Mouse (Mus musculus) erythroid progenitor cell, adult 5-6 weeks (primary cell): ENCODE results near the gene Msh4. TPM values are rescaled to one million over a fixed set of nuclear protein-coding genes. Genes with fewer than 3 reads are reported as not detected.
A peak's percentile ranks its signal among the peaks of the same experiment; 100 is the strongest.

ENCODE experiments used
- ATAC-seq: replicated peaks from 2 replicates; pipeline ENCODE4 v1.8.0; 2016; ENCODE audit warnings: moderate number of reproducible peaks, mild to moderate bottlenecking, moderate TSS enrichment, inconsistent platforms; ENCODE audit not compliant: poor library complexity, low FRiP score, severe bottlenecking
- total RNA-seq, 2 experiments: library from RNA; stranded (forward) in 1 of 2; stranded (reverse) in 1 of 2; fragments of 150-400 nt in 1 of 2; fragments of 186-747, 209-891 nt in 1 of 2; gene quantifications; 2 replicates each; pipeline versions ENCODE4 v1.2.3 to v1.2.4; 2015 to 2017; ENCODE audit warnings: low replicate concordance in 2 of 2

The Msh4 gene
- 0.72 TPM in 1 of 2 replicates, not detected in the other for total RNA-seq (2015; ENCODE audit: low replicate concordance)
- not detected in 2 replicates for total RNA-seq (2017; ENCODE audit: low replicate concordance)

DNA sequence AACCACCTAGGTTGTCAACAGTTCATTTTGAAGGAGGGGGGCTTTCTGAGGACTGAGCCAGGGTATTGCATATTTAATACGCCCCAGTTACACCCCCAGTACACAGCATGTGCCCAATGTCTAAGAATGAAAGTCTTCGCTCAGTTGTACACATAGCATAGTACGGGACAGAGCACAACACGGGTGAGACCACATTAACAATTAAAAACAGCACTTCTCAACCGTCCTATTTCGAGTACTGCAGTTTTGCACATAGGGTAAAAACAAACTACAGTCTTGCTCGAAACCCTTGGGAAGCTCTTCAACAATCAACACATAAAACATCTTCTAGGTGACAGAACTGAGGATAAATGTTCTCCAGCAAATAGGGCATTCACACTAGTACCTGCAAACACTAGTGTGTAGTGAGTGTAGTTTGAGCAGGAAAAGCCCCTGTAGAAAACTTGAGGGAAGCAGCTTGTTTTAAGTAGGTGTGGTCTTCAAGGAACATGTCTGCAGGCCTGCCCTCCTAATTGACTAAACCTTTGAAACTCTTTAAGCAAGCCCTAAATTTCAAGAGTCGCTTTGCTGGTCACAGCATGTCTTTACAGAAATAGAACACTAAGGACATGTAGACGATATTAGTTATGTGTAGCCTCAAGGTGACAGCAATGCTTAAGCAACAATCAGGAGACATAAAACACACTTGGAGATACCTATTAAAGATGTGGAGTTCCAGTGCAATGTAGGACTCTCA, at the start of gene Msh4:
Gene Msh4 (minus strand): TSS at position 3 of the 736 bp plus-strand sequence.
- ATAC-seq: no peak

DNA sequence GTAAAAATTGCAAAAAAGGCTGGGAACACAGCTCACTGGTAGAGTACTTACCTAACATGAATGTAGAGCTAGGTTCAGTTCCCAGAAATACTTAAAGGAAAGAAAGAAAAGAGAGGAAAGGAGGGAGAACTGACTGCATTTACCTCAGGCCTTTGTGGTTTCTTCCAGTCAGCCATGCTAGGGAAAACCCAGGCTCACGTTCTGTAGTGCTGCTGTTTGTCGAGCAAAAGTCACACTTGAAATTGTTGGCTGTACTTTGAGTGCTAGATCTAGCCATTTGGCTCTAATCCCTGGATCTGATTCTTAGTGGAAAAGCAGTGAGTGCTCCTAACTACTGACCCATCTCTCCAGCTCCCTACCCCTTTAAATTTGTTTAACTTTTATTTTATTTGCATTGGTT, 42.2 kb upstream of the Msh4 start:
- ATAC-seq: no peak

- no peak for ATAC-seq
Observed at GRCm38 (mm10) chr3:153947271-153947670, 41.3 kb upstream of the Msh4 start.

GRCm38 (mm10) chr3:153944335-153944990, 38.5 kb upstream of the Msh4 start, which contains the start of gene Acadm:
Gene Acadm, minus strand, starts transcription at chr3:153944632.
- peak; percentile 92 for ATAC-seq

- peak; percentile 31 for ATAC-seq
Observed at GRCm38 (mm10) chr3:153943901-153944334, 38.0 kb upstream of the Msh4 start.

DNA sequence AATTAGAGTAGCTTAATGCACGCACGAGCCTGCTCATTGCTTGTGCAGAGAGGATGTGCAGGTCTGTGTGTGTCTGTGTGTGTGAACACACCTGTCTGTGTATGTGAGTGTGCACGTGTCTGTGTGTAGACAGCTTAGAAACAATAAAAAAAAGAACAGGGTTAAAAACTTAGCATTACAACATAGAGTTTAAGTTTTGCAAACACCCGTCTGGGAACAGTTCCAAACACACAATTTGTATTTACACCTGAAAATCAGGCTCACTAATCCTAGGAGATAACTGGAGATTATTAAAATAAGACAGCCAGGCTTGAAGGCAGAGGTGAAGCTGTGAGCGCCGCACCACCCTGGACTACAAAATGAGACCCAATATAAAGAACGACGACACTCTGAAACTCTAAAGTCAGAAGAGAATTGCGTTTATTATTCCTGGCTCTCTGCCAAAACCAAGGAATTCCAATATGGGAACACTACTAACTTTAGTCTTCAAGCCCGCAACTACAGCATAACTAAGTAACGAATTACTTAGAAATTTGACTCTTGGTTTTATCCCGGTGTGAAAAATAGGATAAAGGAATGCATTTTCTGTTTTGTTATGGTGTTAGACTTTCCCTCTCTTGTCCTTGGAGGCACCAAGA, 37.2 kb upstream of the Msh4 start:
- no peak for ATAC-seq

DNA sequence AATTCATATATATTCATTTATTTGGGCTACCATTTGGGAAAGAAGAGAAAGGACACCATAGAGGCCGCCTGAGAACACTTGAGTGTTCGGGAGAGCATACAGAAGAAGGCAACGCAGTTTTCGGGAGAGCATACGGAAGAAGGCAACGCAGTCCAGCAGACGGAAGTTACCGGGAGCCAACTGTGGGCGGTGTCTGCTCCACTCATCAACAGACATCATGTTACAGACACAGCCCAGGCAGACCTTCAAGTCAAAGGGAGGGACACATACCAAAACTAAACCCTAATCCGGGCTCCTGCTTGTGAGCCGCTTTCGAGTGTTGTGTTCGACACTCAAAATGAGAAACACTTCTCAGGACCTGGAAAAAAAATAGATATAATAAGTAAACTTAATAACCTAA, 35.7 kb upstream of the Msh4 start:
- ATAC-seq: no peak

GRCm38 (mm10) chr3:153940486-153940885, 34.5 kb upstream of the Msh4 start:
- no peak for ATAC-seq

DNA sequence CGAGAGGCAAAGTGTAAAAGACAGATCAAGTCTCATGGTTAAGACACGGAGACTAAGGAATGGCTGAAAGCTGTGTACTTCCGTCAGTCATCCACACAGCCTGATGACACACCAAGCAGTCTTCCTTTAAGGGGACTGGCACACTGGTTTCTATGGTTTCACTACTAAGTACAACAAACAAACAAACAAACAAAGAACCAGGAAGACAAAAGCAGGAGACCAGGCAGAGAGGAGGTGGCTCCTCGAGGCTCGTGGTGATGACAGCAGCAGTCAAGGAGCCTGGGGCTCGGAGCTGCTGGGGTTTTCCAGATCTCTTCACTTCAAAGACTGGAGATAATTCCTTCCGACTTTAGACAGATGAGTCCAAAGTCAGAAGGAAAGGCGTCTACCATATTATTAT, 34.1 kb upstream of the Msh4 start:
- no peak for ATAC-seq

GRCm38 (mm10) chr3:153937116-153937810, 31.3 kb upstream of the Msh4 start:
- no peak for ATAC-seq

GRCm38 (mm10) chr3:153935878-153936277, 29.9 kb upstream of the Msh4 start:
- no peak for ATAC-seq

DNA sequence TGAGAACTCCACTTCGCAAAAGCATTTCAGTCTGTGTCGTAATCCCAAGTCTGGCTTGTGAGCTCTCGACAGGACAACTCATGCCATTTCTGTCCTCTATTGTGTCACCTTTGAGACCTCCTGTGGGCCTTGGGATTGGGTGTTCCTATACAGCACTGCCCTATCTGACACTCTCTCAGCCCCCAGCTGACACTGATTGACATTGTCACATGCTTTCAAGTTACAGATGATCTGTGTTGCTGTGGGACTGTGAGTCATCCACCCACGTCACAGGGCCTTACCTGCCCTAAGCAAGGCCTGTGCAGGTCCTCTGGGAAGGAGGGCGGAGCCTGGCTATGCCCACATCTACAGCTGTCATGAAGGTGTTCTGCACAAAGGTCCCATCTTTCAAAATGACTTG, 26.5 kb upstream of the Msh4 start:
- no peak for ATAC-seq

GRCm38 (mm10) chr3:153929526-153929925, 23.6 kb upstream of the Msh4 start:
- ATAC-seq: peak; percentile 67

- no peak for ATAC-seq
Observed at GRCm38 (mm10) chr3:153926333-153926732, 20.4 kb upstream of the Msh4 start.

GRCm38 (mm10) chr3:153921147-153921910, 15.4 kb upstream of the Msh4 start:
- ATAC-seq: no peak

- no peak for ATAC-seq
Observed at GRCm38 (mm10) chr3:153917200-153917599, 11.3 kb upstream of the Msh4 start.

GRCm38 (mm10) chr3:153913510-153914243, 7.7 kb upstream of the Msh4 start:
- ATAC-seq: peak; percentile 43; the same call in 1 of the 2 replicates
